Mouse (Mus musculus) 3134 (cell line): ENCODE data around the gene Micu1.
"Not testable (repeated sequence)": the region's sequence is repeated elsewhere in the genome, so short reads cannot be mapped to it uniquely, and the experiment has no call there.

Experiments used
- DNase-seq: peaks from one replicate; pipeline ENCODE4 v3.0.0-alpha.2; 2011; ENCODE audit warnings: low spot score; ENCODE audit not compliant: insufficient read length; ENCODE audit errors: extremely low read depth

Gene Micu1

DNA sequence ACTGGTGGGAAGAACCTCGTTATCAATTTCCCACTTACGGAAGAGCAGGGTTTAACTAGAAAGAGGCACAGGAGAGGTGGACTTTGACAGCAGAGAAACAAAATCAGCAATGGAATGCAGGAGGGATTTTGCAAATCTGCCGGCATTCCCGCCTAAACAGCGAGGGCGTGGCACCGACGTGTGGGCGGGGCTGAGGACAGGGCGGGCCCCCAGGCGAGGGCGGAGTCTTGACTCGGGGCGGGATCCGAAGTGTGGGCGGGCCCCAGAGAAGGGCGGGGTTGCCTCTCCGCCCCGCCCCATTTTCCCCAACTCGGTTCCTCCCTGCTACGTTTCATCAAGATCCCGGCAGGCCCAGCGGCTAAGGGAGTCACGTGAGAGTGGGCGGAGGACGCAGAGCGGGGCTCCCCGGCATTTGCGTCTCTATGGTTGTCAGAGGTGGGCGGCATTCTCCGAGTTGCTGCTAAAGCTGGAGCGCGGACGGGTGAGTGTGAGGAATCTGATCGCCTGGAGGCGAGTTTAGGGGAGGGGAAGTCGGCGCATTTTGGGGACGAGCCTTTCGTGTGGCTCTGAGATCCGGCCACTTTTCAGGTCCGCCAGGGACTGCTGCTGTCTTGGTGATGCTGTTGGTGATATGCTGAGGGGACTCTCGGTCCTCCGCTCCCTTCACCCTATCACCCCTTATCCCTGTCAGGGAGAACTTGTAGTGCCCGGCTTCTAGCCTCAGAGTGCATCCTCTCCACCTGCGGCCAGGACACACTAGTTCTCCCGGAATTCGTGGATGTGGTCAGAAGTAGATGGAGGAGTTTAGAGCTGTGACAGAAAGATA is at the start of gene Micu1:
Gene Micu1 (plus strand): TSS at position 271 of the 826 bp plus-strand sequence.
- peak; percentile 96 for DNase-seq

- DNase-seq = peak; percentile 21
Observed at GRCm38 (mm10) chr10:59656799-59657198, 45.5 kb upstream of the Micu1 start.

- DNase-seq = no peak
Observed at GRCm38 (mm10) chr10:59664765-59665164, 37.5 kb upstream of the Micu1 start.

- no peak for DNase-seq
Observed at GRCm38 (mm10) chr10:59665503-59666291, 36.6 kb upstream of the Micu1 start.

DNA sequence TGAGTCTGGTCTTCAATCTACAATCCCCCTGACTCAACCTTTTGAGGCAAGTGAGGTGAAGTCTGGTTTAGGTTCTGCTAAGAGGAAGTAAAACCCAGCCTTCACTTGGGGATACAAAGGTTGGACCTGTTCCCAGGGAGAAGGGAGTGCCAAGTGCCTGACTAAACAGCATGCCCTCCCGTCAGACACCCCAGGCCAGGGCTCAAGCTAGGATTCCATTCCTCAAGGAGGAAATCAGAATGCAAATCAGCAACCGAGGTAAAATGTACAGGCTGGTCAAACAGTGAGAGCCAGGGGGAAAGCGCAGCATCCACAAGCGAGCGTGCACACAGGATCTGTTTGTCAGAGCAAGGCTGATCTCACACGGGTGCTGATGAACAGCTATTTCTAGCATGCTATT is 34.9 kb upstream of the Micu1 start:
- peak; percentile 44 for DNase-seq

DNA sequence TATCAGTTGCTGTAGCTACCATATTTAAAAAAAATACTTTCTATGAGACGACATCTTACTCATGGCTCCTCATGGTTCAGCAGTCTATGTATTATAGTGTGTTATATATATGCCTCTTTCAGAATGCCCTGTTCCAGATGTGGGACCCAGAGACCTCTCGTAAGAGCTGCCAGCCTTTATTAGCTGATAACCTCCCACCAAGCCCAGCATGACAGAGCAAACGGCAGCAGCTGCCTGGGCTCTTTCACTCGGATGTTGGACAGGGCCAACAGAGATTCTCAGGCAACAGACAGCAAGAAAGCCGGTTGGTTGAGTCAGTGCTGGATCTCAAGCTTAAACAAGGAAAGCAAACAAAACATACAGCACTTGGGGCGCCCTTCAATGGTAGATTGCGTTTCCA is 33.8 kb upstream of the Micu1 start:
- DNase-seq = no peak

- DNase-seq = no peak
Observed at GRCm38 (mm10) chr10:59677836-59678235, 24.4 kb upstream of the Micu1 start.

GRCm38 (mm10) chr10:59679189-59679588 is 23.1 kb upstream of the Micu1 start:
- no peak for DNase-seq

DNA sequence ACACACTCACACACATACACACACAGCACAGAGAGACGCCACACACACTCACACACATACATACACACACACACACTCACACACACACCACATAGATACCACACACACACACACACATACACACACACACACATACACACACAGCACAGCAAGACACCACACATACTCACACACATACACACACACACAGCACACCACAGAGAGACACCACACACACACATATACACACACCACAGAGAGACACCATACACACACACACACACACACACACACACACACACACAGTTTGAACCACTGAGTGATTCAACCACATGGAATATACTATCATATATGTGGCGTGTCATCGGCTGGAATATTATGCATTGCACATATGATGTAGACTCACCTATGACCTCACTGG is 16.7 kb upstream of the Micu1 start:
- not testable (repeated sequence) for DNase-seq

DNA sequence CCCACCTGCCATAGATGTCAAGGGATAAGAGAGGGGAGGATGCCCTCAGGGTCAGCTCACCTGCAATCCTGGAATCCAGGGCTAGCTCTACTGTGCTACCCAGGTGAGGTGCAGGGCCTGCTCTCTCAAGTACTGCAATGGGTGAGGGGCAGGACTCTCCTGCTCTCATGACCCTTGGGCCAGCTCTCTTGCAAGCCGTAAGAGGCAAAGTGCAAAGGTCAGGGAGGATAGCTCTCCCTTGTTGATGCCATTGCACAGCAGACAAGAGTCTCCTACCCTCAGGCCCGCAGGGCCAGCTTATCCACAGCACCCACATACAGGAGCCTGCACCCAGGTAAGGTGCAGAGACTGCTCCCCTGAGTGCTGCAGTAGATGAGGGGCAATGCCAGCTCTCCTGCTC is 15.2 kb upstream of the Micu1 start:
- DNase-seq = no peak

GRCm38 (mm10) chr10:59689836-59690235 is 12.4 kb upstream of the Micu1 start:
- DNase-seq = no peak

- no peak for DNase-seq
Observed at GRCm38 (mm10) chr10:59692441-59692840, 9.8 kb upstream of the Micu1 start.

DNA sequence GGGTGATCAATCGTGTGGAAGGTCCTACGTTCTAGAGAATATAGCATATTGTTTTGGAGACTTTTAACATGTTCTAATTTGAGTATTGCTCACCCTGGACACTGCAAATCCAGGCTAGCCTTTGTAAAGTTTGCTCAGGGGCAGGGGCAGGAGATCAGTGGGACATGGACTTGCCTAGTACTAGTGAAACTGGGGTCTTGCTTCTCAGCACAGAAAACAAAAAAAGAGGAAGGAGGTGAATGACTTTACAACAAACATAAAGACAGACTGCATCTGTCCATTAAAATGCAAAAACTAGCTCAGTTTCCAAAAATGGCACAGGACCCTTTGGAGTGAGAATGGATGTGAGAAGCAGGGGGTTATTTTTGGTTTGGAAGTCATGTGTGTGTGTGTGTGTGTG is 8.2 kb upstream of the Micu1 start:
- no peak for DNase-seq

DNA sequence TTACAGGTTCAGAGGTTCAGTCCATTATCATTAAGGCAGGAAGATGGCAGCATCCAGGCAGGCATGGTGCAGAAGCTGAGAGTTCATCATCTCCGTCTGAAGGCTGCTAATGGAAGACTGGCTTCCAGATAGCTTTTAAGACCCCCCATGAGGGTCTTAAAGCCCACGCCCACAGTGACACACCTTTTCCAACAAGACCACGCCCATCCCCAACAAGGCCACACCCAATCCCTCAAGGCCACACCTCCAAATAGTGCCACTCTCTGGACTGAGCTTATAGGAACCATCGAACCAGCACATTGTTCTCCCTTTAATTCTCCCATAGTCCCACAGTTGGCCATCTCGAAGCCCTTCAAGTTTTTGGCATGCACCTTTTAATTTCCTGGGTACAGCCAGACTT is 2.8 kb upstream of the Micu1 start:
- no peak for DNase-seq

DNA sequence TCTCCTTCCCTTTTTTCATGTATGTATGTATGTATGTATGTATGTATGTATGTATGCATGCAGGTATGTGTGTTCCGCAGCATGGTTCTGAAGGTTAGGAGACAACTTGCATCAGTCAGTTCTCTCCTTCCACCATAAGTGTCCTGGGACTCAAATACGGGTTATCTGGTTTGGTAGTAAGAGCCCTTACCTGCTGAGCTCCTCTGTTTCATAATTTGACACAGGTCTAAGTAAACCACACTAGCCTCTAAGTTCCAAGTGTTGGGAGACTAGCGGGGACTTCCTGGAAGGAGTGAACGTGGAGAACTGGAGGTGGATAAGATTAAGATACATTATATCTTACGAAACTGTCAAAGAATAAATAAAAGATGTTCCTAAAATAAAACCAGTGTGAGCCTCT is 472 bp upstream of the Micu1 start:
- no peak for DNase-seq

- DNase-seq = no peak
Observed at GRCm38 (mm10) chr10:59703060-59703760, 933 bp downstream of the Micu1 start.

- DNase-seq = no peak
Observed at GRCm38 (mm10) chr10:59706991-59707546, 4.8 kb downstream of the Micu1 start.

GRCm38 (mm10) chr10:59707595-59707994 is 5.3 kb downstream of the Micu1 start:
- no peak for DNase-seq

DNA sequence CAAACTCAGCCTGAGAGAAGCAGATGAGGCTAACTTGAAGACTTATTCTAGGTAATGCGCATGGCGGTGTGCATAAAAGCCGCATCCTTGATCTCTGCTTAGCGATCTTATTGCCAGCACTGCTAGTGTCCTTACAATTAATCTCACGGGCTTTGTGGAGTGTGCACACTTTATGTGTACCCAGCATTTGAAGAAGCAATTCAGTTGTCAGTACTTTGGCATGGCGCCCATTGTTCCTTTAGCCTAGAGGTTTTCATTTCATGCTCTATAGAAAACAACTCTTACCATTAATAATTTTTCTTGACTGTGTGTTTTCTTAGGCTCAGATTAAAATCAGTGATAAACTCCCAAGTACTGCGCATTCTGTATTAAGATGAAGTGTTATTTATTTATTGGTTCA is 7.0 kb downstream of the Micu1 start:
- DNase-seq = no peak

DNA sequence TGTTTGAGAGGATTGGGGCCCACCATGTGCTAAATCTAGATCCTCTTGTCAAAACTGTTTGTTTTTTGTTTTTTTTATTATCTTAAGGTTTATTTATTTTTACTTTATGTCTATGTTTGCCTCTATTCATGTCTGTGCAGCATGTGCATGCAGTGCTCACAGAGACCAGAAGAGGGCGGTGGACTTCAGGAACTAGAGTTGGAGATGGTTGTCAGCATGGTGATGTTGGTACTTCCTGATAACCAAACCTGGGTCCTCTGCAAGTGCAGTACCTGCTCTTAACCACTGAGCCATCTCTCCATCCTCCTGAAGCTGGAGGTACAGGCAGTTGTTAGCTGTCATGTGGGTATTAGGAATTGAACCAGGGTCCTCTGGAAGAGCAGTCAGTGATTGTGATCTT is 8.0 kb downstream of the Micu1 start:
- no peak for DNase-seq

- DNase-seq = no peak
Observed at GRCm38 (mm10) chr10:59712062-59712461, 9.8 kb downstream of the Micu1 start.
